15 mouse cellular contexts compared by ENCODE assay signal in genomic region chr3:82478179-82479138, GRCm38 (mm10).
"Had no signal": no experiment of that assay in that cellular context is flagged by ENCODE, and none has a peak within 500 bp of the region (broad histone marks: within the 10 kb centered on the region; RNA-seq: fewer than 3 reads in every experiment).

No protein-coding gene starts in this region.

- H3K9me3 ChIP-seq: limb, embryonic 12.5 days; liver, embryonic 13.5 days; lung, embryonic 15.5 days; megakaryocyte, embryonic 14.5 days; midbrain, embryonic 15.5 days had no signal

- H3K4me2 ChIP-seq: limb, embryonic 12.5 days; liver, embryonic 13.5 days; lung, embryonic 15.5 days; midbrain, embryonic 15.5 days had no signal

- H3K36me3 ChIP-seq: limb, embryonic 12.5 days; liver, embryonic 13.5 days; lung, embryonic 15.5 days; midbrain, embryonic 15.5 days had no signal

- ATAC-seq: intestine, postnatal 0 days; liver, postnatal 0 days; midbrain, embryonic 15.5 days had no signal

- DNase-seq: kidney, adult 8-10 months; kidney, postnatal 25 days; layer of hippocampus, postnatal 36 days; liver; liver, embryonic 13.5 days; liver, postnatal 0 days; lung, postnatal 14 days; thymus, postnatal 4 days had no signal

- H3K4me1 ChIP-seq: limb, embryonic 12.5 days; liver, embryonic 13.5 days; lung, embryonic 15.5 days; megakaryocyte, embryonic 14.5 days; midbrain, embryonic 15.5 days had no signal

- H3K27ac ChIP-seq: limb, embryonic 12.5 days; liver, embryonic 13.5 days; lung, embryonic 15.5 days; macrophage; midbrain, embryonic 15.5 days; stomach, postnatal 0 days had no signal

- H3K4me3 ChIP-seq: limb, embryonic 12.5 days; liver, embryonic 13.5 days; lung, embryonic 15.5 days; megakaryocyte, embryonic 14.5 days; midbrain, embryonic 15.5 days had no signal

- H3K27me3 ChIP-seq: limb, embryonic 12.5 days; liver, embryonic 13.5 days; lung, embryonic 15.5 days; megakaryocyte, embryonic 14.5 days; midbrain, embryonic 15.5 days had no signal

- H3K9ac ChIP-seq: limb, embryonic 12.5 days; liver, embryonic 13.5 days; liver, postnatal 0 days; lung, embryonic 15.5 days; midbrain, embryonic 15.5 days had no signal
